Mouse (Mus musculus) brown adipose tissue, adult 24 weeks (tissue): Measurements from ENCODE around the gene Smco2. TPM values are rescaled to one million over a fixed set of nuclear protein-coding genes. Genes with fewer than 3 reads are reported as not detected.
"Not testable (repeated sequence)": the region's sequence is repeated elsewhere in the genome, so short reads cannot be mapped to it uniquely, and the experiment has no call there.

ENCODE experiments used
- H3K27ac ChIP-seq: fragments of 200-500 bp; replicated peaks from 2 replicates; pipeline ENCODE4 v1.5.1; 2012; ENCODE audit warnings: low read depth, mild to moderate bottlenecking, low read length
- H3K4me1 ChIP-seq: fragments of 200-500 bp; 2 replicates; pipeline ENCODE4 v1.6.1; 2012; ENCODE audit warnings: low read length, mixed read lengths; ENCODE audit not compliant: control insufficient read depth, insufficient read depth, insufficient read length
- H3K4me3 ChIP-seq: fragments of 200-500 bp; 2 replicates; pipeline ENCODE4 v1.5.1; 2012; ENCODE audit warnings: low read depth, mild to moderate bottlenecking, low read length, moderate library complexity; ENCODE audit not compliant: insufficient read depth
- polyA plus RNA-seq: library from polyadenylated mRNA; stranded (reverse); fragments of >200 nt; gene quantifications from 2 replicates; pipeline ENCODE4 v1.2.4, GENCODE M21; 2012; ENCODE audit not compliant: missing spikeins, insufficient read depth, insufficient read length

Smco2 gene
- polyA plus RNA-seq, 1 experiment: not detected

DNA sequence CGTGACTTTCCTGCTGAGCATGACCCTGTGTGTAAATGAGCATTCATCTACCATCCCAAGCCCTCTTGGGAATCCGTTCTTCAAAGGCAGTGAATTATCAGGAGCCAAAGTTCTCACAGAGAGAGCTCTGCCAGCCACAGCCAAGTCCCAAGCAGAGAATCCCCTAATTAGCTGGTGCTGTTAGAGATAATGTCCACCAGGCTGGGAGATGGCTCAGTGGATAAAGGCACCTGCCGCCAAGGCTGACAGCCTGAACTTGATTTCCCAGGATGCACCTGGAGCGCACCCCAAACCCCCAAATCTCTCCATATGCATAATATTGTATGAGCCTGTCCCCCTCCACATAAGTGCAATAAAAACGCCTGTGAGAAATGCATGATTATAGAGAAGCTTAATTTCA, 4.6 kb upstream of the Smco2 start:
- H3K27ac ChIP-seq: no peak overlapping the region
- H3K4me3 ChIP-seq: no peak overlapping the region

DNA sequence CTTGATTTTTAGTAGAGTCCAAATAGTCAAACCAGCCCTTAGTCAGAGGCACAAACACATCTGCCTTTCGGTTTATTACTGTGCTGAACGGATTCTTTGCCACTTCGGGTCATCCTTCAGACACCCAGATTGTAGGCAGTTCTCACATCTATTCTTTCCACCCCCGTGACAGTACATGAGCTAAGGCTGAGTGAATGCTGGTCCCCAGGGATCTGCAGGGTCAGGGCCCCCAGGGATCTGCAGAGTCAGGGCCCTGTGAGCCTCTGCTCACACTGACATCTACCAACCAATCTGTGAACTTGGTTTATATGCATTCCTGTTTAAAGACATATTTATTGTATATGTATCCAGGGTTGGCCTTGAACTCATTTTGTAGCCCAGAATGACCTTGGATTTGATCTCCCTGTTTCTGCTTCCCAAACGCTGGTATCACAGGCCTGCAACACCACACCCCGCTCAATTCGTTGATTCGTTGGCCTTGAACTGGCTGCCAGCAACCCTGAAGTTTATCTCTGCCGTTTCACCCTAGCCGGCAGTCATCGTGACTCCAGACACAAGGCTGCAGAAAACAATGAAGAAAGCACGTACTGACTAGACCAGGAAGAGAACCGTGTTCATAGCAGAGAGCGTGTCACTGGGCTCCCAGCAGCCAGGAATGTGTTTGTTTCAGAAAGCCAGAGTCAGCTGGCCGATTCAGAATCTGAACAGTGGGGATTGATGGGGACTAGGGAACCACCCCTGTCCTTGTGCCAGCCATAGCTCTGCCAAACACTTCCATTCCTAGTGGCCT, 3.7 kb upstream of the Smco2 start:
- no peak overlapping the region for H3K27ac ChIP-seq
- H3K4me1 ChIP-seq: no peaks in the 10 kb centered on the region
- H3K4me3 ChIP-seq: no peak overlapping the region

More for the DNA sequence above, 4.6 kb upstream of the Smco2 start:
- H3K4me1 ChIP-seq: no peaks in the 10 kb centered on the region

DNA sequence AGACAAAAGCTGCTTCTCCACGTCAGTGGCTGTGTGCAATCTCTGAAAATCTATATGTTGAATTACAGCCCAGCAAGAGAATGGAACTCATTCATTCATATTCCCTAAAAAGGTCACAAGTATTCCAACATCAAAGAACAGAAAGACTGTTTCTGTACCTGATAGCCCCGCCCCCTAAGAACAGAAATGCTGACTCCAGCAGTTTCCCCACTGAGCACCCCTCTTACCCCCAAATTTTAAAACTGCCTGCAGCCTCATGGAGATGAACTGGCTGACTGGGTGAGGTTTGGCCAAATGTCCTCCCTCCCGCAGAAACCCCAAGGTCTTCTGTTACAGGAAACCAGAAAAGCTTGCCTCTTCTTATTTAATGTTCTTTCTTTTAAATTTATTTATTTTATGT, 2.5 kb upstream of the Smco2 start:
- no peaks in the 10 kb centered on the region for H3K4me1 ChIP-seq
- H3K27ac ChIP-seq: no peak overlapping the region
- no peak overlapping the region for H3K4me3 ChIP-seq

DNA sequence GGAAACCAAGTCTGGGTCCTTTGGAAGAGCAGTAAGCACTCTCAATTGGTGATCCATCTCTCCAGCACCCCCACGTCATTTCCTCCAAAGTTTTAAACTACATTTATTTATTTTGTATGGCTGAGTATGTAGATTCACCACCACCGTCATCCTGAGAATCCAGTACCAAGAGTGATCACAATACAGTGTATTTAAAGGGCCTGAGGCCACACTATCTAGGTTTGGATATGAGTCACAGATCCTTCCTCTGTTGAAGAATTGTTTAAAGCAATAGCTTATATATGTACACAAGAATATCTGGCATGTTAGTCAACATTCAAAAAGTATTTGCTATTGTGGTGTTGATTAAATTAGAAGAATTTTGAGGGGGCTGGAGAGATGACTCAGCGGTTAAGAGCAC, 1.6 kb upstream of the Smco2 start:
- no peaks in the 10 kb centered on the region for H3K4me1 ChIP-seq
- H3K4me3 ChIP-seq: no peak overlapping the region
- H3K27ac ChIP-seq: no peak overlapping the region

DNA sequence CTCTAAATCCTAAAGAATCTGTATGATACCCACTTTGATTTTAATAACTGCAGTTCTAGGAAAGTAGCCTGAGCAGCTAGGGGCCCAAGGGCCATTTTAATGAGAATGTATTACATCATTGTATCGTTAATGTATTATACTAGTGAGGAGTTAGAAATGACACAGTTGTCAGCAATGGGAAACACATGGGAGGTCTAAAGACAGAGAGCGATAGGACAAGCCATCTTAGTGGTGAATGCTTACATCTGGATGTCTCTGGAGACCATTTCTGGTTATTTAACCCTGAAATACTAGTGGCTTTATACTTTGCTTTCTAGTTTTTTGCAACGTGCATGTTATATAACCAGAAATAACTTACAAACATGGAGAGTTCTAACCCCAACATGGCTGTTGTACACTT, 2.0 kb downstream of the Smco2 start:
- no peak overlapping the region for H3K27ac ChIP-seq
- no peaks in the 10 kb centered on the region for H3K4me1 ChIP-seq
- H3K4me3 ChIP-seq: no peak overlapping the region

DNA sequence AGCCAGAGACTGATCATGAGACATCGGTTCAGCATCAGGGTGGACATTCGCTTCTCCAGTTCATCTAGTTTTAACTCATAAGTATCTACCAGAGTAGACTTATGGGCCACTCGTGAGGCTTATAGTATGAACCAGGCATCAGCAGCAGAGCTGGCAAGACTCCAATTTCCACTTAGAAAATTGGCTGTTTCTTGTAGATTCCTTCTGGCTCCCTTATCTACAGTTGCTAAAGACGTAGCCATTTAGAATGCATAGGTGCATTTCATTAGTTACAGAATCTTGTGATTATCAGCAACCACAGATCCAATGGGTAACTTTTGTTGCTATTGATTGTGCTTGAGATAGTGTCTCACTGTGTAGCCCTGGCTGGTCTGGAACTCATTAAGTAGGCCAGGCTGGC, 2.8 kb downstream of the Smco2 start:
- Histone ChIP-seq H3K4me3 (no peak overlapping the region), H3K27ac (no peak overlapping the region), H3K4me1 (no peaks in the 10 kb centered on the region)

DNA sequence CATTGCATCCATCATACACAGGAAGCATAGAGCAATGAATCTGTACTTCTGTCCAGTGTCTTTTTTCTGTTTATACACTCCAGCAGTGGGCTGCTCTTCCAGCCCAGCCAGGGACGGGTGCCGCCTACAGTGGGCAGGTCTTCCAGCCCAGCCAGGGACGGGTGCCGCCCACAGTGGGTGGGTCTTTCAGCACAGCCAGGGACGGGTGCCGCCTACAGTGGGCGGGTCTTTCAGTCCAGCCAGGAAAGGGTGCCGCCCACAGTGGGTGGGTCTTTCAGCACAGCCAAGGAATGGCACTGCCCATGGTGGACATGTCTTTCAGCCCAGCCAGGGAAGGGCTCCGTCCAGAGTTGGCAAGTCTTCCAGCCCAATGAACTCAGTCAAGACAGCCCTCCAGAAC, 5.3 kb downstream of the Smco2 start:
- Histone ChIP-seq H3K4me3 (no peak overlapping the region), H3K27ac (no peak overlapping the region), H3K4me1 (no peaks in the 10 kb centered on the region)

DNA sequence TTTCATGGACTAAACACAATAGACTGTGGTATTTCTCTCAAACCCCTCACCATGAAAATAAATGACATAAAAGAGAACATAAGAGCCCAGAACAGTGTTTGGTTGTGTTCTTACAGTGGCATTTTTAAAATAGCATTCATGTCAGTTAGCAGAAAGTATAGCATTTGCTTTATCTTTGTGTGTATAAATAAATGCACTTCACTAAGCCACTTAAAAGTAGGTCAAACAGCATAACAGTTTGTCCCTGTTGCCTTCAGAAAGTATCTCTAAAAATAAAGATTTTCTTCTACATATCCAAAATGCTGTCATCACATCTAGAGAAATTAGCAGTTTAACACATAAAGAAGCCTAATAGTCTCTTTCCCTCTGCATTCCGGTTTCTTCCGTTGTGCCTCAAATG, 7.5 kb downstream of the Smco2 start:
- Histone ChIP-seq H3K4me3 (no peak overlapping the region), H3K27ac (no peak overlapping the region), H3K4me1 (no peaks in the 10 kb centered on the region)

DNA sequence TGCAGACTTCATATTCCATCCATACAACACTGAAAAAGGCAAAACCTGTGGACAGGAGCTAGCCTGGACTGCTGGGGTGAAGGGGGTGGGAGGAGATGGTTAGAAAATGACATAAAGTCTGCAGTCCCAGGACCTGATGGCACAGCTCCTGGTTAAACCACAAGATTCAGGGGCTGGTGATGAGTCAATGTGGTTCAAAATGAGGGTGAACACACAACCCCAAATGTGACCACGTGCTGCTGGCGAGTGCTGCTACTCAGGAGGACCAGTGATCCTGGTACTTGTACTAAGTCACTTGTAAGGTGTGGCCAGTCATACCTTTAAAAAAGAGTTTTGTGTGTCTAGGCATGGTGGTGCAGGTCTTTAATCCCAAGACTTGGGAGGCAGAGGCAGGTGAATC, 13.2 kb downstream of the Smco2 start:
- Histone ChIP-seq H3K4me3 (no peak overlapping the region), H3K27ac (no peak overlapping the region), H3K4me1 (no peaks in the 10 kb centered on the region)

DNA sequence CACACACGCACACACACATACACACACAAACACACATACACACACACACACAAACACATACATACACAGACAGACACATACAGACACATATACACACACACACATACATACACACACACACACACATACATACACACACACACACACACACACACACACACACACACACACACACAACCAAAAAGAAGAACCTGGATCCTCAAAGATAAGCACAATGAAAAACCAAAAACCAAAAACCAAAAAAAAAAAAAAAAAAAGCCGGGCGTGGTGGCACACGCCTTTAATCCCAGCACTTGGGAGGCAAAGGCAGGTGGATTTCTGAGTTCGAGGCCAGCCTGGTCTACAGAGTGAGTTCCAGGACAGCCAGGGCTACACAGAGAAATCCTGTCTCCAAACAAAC, 14.5 kb downstream of the Smco2 start:
- not testable (repeated sequence) for H3K4me1 ChIP-seq, H3K4me3 ChIP-seq, H3K27ac ChIP-seq

DNA sequence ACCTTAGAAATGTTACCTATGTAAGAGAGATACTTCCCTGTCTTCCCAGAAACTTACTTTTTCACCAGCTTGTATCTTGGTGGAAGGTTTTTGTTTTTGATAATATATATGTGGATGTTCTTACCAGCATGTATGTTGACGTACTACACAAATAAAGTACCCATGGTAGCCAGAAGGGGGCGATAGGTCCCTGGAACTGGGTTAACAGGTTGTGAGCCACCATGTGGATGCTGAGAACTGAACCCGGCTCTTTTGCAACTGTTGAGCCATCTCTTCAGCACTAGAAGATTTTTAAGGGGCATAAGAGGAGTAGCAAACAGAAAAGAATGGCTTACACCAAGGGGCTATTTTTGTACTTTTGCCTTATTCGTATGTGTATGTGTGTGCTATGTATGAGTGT, 15.8 kb downstream of the Smco2 start:
- no peaks in the 10 kb centered on the region for H3K4me1 ChIP-seq
- no peak overlapping the region for H3K4me3 ChIP-seq
- H3K27ac ChIP-seq: no peak overlapping the region

DNA sequence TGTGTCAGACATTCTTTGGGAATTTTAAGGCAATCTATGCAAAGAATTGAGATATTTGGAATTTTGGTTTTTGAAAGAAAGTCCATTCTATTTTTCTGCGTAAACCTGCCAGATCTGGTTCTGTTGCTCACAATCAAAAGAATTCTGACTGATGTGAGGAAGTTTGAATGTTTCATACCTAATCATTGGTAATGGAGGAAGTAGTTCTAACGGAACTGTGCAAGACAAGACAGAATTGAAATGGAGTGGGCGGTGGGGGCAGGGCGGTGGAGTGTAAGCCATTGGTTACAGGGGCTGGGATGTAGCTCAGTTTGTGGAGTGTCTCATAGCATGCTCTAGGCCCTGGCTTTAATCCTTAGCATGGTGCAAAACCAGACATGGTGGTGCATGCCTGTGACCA, 22.1 kb downstream of the Smco2 start:
- no peak overlapping the region for H3K4me3 ChIP-seq
- no peak overlapping the region for H3K27ac ChIP-seq
- no peaks in the 10 kb centered on the region for H3K4me1 ChIP-seq

DNA sequence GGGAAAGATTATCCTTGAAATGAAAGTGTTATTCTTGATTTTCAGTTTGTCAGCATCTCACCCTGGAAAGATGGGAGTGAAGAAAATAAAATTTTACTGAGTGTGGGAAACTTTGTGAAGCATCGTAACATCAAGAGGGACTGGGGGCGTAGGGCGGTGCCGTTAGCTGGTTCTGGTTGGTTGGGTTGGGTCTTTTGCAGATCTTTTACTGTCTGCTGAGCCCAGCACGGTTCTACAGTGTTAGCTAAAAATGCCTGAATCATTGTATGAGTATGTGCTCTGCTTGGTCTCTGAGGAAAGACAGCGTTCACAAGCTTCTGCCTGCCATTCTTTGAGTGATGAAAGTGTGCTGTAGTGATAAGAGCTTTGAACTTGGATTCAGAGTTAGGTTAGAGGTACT, 24.5 kb downstream of the Smco2 start:
- Histone ChIP-seq H3K27ac (no peak overlapping the region), H3K4me3 (no peak overlapping the region), H3K4me1 (no peaks in the 10 kb centered on the region)

DNA sequence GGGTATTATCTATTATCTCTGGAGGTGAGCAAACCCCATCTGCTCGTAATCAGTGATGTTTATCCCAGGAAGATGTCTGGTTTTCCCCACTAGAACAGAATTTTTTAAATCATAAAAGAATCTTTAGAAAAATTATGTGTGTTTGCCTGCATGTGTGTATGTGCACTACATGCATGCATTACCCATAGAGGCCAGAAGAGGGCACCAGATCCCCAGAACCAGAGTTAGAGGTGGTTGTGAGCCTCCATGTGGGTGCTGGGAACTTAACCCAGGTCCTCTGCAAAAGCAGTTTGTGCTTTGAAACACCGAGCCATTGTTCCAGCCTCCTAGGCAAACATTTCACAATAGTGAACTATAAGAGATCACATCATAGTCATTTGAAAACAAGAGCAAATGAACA, 26.9 kb downstream of the Smco2 start:
- Histone ChIP-seq H3K4me3 (no peak overlapping the region), H3K27ac (no peak overlapping the region), H3K4me1 (no peaks in the 10 kb centered on the region)

DNA sequence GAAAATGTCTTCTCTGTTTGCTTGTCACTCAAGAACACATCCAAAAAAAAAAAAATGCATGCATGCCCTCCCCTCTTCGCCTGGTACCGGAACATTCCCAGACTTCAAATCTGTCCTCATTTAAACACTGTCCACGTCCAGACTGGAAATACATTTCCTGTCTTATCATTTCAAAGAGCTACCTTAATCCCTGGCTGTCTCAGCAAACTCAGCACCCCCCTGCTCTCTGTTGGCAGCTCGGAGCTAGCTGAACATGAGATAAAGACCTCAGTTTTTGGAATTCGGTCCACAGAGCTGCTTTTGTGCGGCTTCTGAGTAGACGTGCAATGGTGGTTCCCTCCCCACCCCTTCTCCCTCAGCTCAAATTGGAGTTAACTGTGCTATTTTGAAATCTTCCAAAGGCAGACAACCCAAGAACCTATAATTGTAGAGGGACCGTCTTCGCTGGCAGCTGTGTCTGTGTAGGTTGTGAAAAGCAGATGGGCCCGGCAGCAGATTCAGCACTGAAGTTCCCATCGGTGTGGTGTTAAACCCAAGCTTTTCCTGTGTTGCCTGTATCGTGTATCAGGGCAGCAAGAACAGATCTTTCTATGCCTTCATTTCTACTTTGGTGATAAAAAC, 27.6 kb downstream of the Smco2 start:
- H3K27ac ChIP-seq: no peak overlapping the region
- H3K4me3 ChIP-seq: no peak overlapping the region
- no peaks in the 10 kb centered on the region for H3K4me1 ChIP-seq

DNA sequence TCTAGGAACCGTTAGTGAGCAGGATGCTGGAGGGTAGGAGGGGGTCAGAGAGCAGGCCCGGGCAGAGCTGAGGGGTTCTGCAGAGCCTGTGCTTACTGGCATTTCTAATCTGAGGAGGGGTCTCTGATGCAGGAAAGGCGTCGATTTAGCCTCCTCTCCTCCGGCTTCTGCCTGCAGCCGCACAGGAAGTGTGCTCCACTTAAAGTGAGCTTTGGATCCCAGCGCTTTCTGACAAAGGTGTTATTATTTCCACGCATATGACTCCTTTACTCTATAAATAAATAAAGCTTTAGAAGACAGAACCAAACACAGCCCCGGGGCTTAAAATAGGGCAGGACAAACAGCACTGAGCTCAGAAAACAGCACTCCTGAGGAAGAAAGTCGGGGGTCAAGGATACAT, 29.0 kb downstream of the Smco2 start:
- H3K4me1 ChIP-seq: no peaks in the 10 kb centered on the region

More for the DNA sequence above, 29.0 kb downstream of the Smco2 start:
- Histone ChIP-seq H3K4me3 (no peak overlapping the region), H3K27ac (no peak overlapping the region)
